Mouse (Mus musculus) bone marrow, adult 2 months (tissue): ENCODE measurements around the gene Csrnp3.

Experiments
- CTCF ChIP-seq: fragments of 200-500 bp; IDR thresholded peaks from 2 replicates; pipeline ENCODE4 v1.5.1; 2011; ENCODE audit warnings: low read length, control low read depth; ENCODE audit not compliant: control insufficient read depth, insufficient read depth
- POLR2A ChIP-seq: fragments of 200-500 bp; IDR thresholded peaks from 2 replicates; pipeline ENCODE4 v1.6.1; 2011; ENCODE audit warnings: low read depth, mild to moderate bottlenecking, control low read depth, low read length, borderline replicate concordance; ENCODE audit not compliant: control insufficient read depth

DNA sequence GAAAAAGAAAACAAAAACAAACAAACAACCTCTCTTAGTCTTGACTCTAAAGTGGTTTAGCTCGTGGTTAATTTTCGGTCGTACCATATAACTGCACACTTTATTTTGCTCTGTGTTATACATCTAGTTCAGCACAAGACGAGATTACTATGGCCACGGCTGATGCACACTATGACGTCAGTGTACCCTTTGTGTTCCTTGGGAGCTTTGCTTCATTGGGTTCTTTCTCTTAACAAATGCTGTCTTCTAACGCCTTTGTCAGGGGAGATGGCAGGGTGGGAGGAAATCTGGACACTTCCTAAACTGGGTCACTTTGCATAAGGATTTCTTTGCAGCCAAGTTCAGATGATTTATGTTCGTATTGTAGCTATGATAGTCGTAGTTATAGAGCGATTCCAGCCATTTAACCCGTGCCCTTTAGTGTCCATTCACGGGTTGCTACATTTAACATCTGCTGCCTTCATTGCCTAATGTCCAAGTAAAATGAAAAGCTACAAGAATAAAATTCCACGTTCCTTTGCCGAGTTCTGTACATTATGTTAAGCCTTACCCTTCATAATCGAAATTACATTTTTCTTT lies 79.9 kb downstream of the Csrnp3 start:
- TF ChIP-seq POLR2A (no peak), CTCF (no peak)
